Mouse (Mus musculus): ENCODE measurements around the gene Rsc1a1. TPM values are rescaled to one million over a fixed set of nuclear protein-coding genes. Genes with fewer than 3 reads are reported as not detected.

Gene Rsc1a1
- polyA plus RNA-seq, 1 experiment from 2014 or later, result 0.72 TPM

- 87% methylated on average over 25 of the region's 25 CpGs for WGBS
- Histone ChIP-seq H3K36me3 (ENCODE audit: control insufficient read depth, insufficient read depth, low read length) (peaks cover 54% of the 10 kb centered on the region), H3K9ac (ENCODE audit: low read length) (peak overlapping the region; percentile 50; the same call in 1 of the 2 replicates), H3K27ac (replicated peaks in 1 of 2; ENCODE audit: control insufficient read depth in 1 of 2, insufficient read depth in 1 of 2, low read depth in 2 of 2, low read length in 2 of 2) (peak overlapping the region; percentile 96 to 98), H3K9me3 (ENCODE audit: control insufficient read depth, low read length) (no peaks in the 10 kb centered on the region), H3K27me3 (ENCODE audit: control insufficient read depth, insufficient read depth, low read length) (no peaks in the 10 kb centered on the region), H3K4me2 (ENCODE audit: low read length) (0 out of 2 replicates have a peak overlapping the region, but pooled peaks have one; percentile 53), H3K4me3 (ENCODE audit: control insufficient read depth in 1 of 2, insufficient read depth in 1 of 2, low read depth in 1 of 2, low read length in 2 of 2) (no peak overlapping the region), H3K4me1 (ENCODE audit: control insufficient read depth in 2 of 2, insufficient read depth in 2 of 2, low read length in 2 of 2) (peaks cover 17 to 28% of the 10 kb centered on the region in 2 experiments)
- no peak for ATAC-seq (ENCODE audit: insufficient number of reproducible peaks, insufficient read depth, low FRiP score, low read depth)
Measured at GRCm38 (mm10) chr4:141641961-141642811, 43.2 kb downstream of the Rsc1a1 start.

DNA sequence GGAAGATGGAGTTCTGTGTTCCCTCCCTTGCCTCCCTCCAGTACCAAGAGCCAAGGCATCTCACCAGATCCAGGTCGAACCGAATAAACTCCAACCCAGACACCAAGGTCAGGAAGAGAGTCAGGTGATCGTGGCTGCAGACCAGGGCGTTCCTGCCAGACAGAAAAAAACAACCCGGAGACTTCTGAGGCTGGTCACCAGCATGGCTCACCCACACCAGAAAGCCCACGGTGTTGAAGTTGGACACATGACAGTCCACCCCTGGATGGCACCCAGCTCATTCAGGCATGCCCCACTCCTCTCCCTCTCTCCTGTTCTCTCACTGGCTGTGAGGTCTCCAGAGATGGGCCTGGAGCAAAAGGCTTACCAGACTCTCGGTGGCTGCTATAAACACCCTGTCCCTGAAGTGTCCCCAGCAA lies 44.0 kb downstream of the Rsc1a1 start:
- Histone ChIP-seq H3K4me1 (ENCODE audit: control insufficient read depth in 2 of 2, insufficient read depth in 2 of 2, low read length in 2 of 2) (peaks cover 17 to 28% of the 10 kb centered on the region in 2 experiments), H3K27me3 (ENCODE audit: control insufficient read depth, insufficient read depth, low read length) (no peaks in the 10 kb centered on the region), H3K4me2 (ENCODE audit: low read length) (no peak overlapping the region), H3K27ac (replicated peaks in 1 of 2; ENCODE audit: control insufficient read depth in 1 of 2, insufficient read depth in 1 of 2, low read depth in 2 of 2, low read length in 2 of 2) (peak overlapping the region in 1 of 2 experiments; percentile 98; a peak in 1 of 4 replicates), H3K9me3 (ENCODE audit: control insufficient read depth, low read length) (no peaks in the 10 kb centered on the region), H3K36me3 (ENCODE audit: control insufficient read depth, insufficient read depth, low read length) (peaks cover 62% of the 10 kb centered on the region), H3K4me3 (ENCODE audit: control insufficient read depth in 1 of 2, insufficient read depth in 1 of 2, low read depth in 1 of 2, low read length in 2 of 2) (no peak overlapping the region), H3K9ac (ENCODE audit: low read length) (0 out of 2 replicates have a peak overlapping the region, but pooled peaks have one; percentile 25)
- 76% methylated on average over 7 of the region's 7 CpGs for WGBS
- no peak for ATAC-seq (ENCODE audit: insufficient number of reproducible peaks, insufficient read depth, low FRiP score, low read depth)

- peaks cover 79% of the 10 kb centered on the region for H3K36me3 ChIP-seq (ENCODE audit: control insufficient read depth, insufficient read depth, low read length)
- H3K4me3 ChIP-seq (ENCODE audit: control insufficient read depth in 1 of 2, insufficient read depth in 1 of 2, low read depth in 1 of 2, low read length in 2 of 2), result no peak overlapping the region
- no peak for ATAC-seq (ENCODE audit: insufficient number of reproducible peaks, insufficient read depth, low FRiP score, low read depth)
- no peak overlapping the region for H3K27ac ChIP-seq (replicated peaks in 1 of 2; ENCODE audit: control insufficient read depth in 1 of 2, insufficient read depth in 1 of 2, low read depth in 2 of 2, low read length in 2 of 2)
- no peaks in the 10 kb centered on the region for H3K27me3 ChIP-seq (ENCODE audit: control insufficient read depth, insufficient read depth, low read length)
- H3K4me2 ChIP-seq (ENCODE audit: low read length), result no peak overlapping the region
- peaks cover 17 to 28% of the 10 kb centered on the region in 2 experiments for H3K4me1 ChIP-seq (ENCODE audit: control insufficient read depth in 2 of 2, insufficient read depth in 2 of 2, low read length in 2 of 2)
- H3K9ac ChIP-seq (ENCODE audit: low read length), result no peak overlapping the region
- no peaks in the 10 kb centered on the region for H3K9me3 ChIP-seq (ENCODE audit: control insufficient read depth, low read length)
- WGBS, result 71% methylated on average over 11 of the region's 11 CpGs
Measured at GRCm38 (mm10) chr4:141639474-141639873, 45.9 kb downstream of the Rsc1a1 start.

- no peak for ATAC-seq (ENCODE audit: insufficient number of reproducible peaks, insufficient read depth, low FRiP score, low read depth)
- H3K4me1 ChIP-seq (ENCODE audit: control insufficient read depth in 2 of 2, insufficient read depth in 2 of 2, low read length in 2 of 2), result peaks cover 0 to 3% of the 10 kb centered on the region in 2 experiments; a peak in 1 of 4 replicates
- no peaks in the 10 kb centered on the region for H3K9me3 ChIP-seq (ENCODE audit: control insufficient read depth, low read length)
- 91% methylated on average over 5 of the region's 5 CpGs for WGBS
- no peaks in the 10 kb centered on the region for H3K27me3 ChIP-seq (ENCODE audit: control insufficient read depth, insufficient read depth, low read length)
- H3K4me2 ChIP-seq (ENCODE audit: low read length), result no peak overlapping the region
- peaks cover 98% of the 10 kb centered on the region for H3K36me3 ChIP-seq (ENCODE audit: control insufficient read depth, insufficient read depth, low read length)
- H3K9ac ChIP-seq (ENCODE audit: low read length), result no peak overlapping the region
- H3K4me3 ChIP-seq (ENCODE audit: control insufficient read depth in 1 of 2, insufficient read depth in 1 of 2, low read depth in 1 of 2, low read length in 2 of 2), result no peak overlapping the region
- H3K27ac ChIP-seq (replicated peaks in 1 of 2; ENCODE audit: control insufficient read depth in 1 of 2, insufficient read depth in 1 of 2, low read depth in 2 of 2, low read length in 2 of 2), result no peak overlapping the region
Measured at GRCm38 (mm10) chr4:141636693-141637092, 48.7 kb downstream of the Rsc1a1 start.

GRCm38 (mm10) chr4:141635991-141636390 lies 49.4 kb downstream of the Rsc1a1 start:
- Histone ChIP-seq H3K9ac (ENCODE audit: low read length) (no peak overlapping the region), H3K9me3 (ENCODE audit: control insufficient read depth, low read length) (no peaks in the 10 kb centered on the region), H3K27me3 (ENCODE audit: control insufficient read depth, insufficient read depth, low read length) (no peaks in the 10 kb centered on the region), H3K4me1 (ENCODE audit: control insufficient read depth in 2 of 2, insufficient read depth in 2 of 2, low read length in 2 of 2) (no peaks in the 10 kb centered on the region), H3K36me3 (ENCODE audit: control insufficient read depth, insufficient read depth, low read length) (peaks cover 98% of the 10 kb centered on the region), H3K4me3 (ENCODE audit: control insufficient read depth in 1 of 2, insufficient read depth in 1 of 2, low read depth in 1 of 2, low read length in 2 of 2) (no peak overlapping the region), H3K27ac (replicated peaks in 1 of 2; ENCODE audit: control insufficient read depth in 1 of 2, insufficient read depth in 1 of 2, low read depth in 2 of 2, low read length in 2 of 2) (no peak overlapping the region), H3K4me2 (ENCODE audit: low read length) (no peak overlapping the region)
- 74% methylated on average over 9 of the region's 9 CpGs for WGBS
- ATAC-seq (ENCODE audit: insufficient number of reproducible peaks, insufficient read depth, low FRiP score, low read depth), result no peak

Other genes with a start within 250 kb of the Rsc1a1 start
- not detected in 2 replicates for gene Srarp, start 249.5 kb downstream of the Rsc1a1 start, polyA plus RNA-seq (2014; fragmentation: Nextera tagmentation; extraction: Ambion mirVana)
- gene Zbtb17, start 240.9 kb downstream of the Rsc1a1 start, polyA plus RNA-seq (2014; fragmentation: Nextera tagmentation; extraction: Ambion mirVana), result 16.2 and 18.8 TPM in 2 replicates
- 9.6 and 10.7 TPM in 2 replicates for gene Spen, start 147.0 kb downstream of the Rsc1a1 start, polyA plus RNA-seq (2014; fragmentation: Nextera tagmentation; extraction: Ambion mirVana)
- 45.2 and 45.7 TPM in 2 replicates for gene Fblim1, start 79.5 kb downstream of the Rsc1a1 start, polyA plus RNA-seq (2014; fragmentation: Nextera tagmentation; extraction: Ambion mirVana)
- 0.19 and 0.43 TPM in 2 replicates for gene Tmem82, start 67.0 kb downstream of the Rsc1a1 start, polyA plus RNA-seq (2014; fragmentation: Nextera tagmentation; extraction: Ambion mirVana)
- gene Slc25a34, start 61.8 kb downstream of the Rsc1a1 start, polyA plus RNA-seq (2014; fragmentation: Nextera tagmentation; extraction: Ambion mirVana), result 0.09 and 0.19 TPM in 2 replicates
- gene Plekhm2, start 20.7 kb downstream of the Rsc1a1 start, polyA plus RNA-seq (2014; fragmentation: Nextera tagmentation; extraction: Ambion mirVana), result 6.6 and 7.8 TPM in 2 replicates
- gene Ddi2, start 37.8 kb upstream of the Rsc1a1 start, polyA plus RNA-seq (2014; fragmentation: Nextera tagmentation; extraction: Ambion mirVana), result 12.0 and 12.1 TPM in 2 replicates
- 1.1 and 1.4 TPM in 2 replicates for gene Agmat, start 61.1 kb upstream of the Rsc1a1 start, polyA plus RNA-seq (2014; fragmentation: Nextera tagmentation; extraction: Ambion mirVana)
- gene Dnajc16, start 105.3 kb upstream of the Rsc1a1 start, polyA plus RNA-seq (2014; fragmentation: Nextera tagmentation; extraction: Ambion mirVana), result 3.6 and 4.4 TPM in 2 replicates
- 15.2 and 15.4 TPM in 2 replicates for gene Casp9, start 108.0 kb upstream of the Rsc1a1 start, polyA plus RNA-seq (2014; fragmentation: Nextera tagmentation; extraction: Ambion mirVana)
- not detected in 2 replicates for gene Cela2a, start 140.6 kb upstream of the Rsc1a1 start, polyA plus RNA-seq (2014; fragmentation: Nextera tagmentation; extraction: Ambion mirVana)
- gene Ctrc, start 160.8 kb upstream of the Rsc1a1 start, polyA plus RNA-seq (2014; fragmentation: Nextera tagmentation; extraction: Ambion mirVana), result not detected in 2 replicates
- gene Efhd2, start 189.3 kb upstream of the Rsc1a1 start, polyA plus RNA-seq (2014; fragmentation: Nextera tagmentation; extraction: Ambion mirVana), result 33.2 and 43.6 TPM in 2 replicates

Measured in heart, embryonic 14.5 days (tissue).